Mouse (Mus musculus) C2C12 (cell line): Measurements from ENCODE around the gene Baz1a.

Experiments
- CEBPB ChIP-seq: IDR thresholded peaks from one replicate; pipeline ENCODE4 v1.6.1; 2011; ENCODE audit warnings: low read depth, mild to moderate bottlenecking, control low read depth, moderate library complexity
- CTCF ChIP-seq: IDR thresholded peaks from one replicate; pipeline ENCODE4 v1.5.1; 2011; ENCODE audit not compliant: control insufficient read depth, insufficient read depth, insufficient read length
- FOSL1 ChIP-seq: IDR thresholded peaks from one replicate; pipeline ENCODE4 v1.8.0; 2011; ENCODE audit warnings: mild to moderate bottlenecking, low read length; ENCODE audit not compliant: poor library complexity, insufficient read depth, severe bottlenecking
- MAX ChIP-seq: IDR thresholded peaks from one replicate; pipeline ENCODE4 v1.6.1; 2011; ENCODE audit warnings: mild to moderate bottlenecking, control low read depth
- MYOD1 ChIP-seq: IDR thresholded peaks from one replicate; pipeline ENCODE4 v1.6.1; 2011; ENCODE audit warnings: low read depth; ENCODE audit not compliant: control insufficient read depth, insufficient read length
- MYOG ChIP-seq: IDR thresholded peaks from one replicate; pipeline ENCODE4 v1.6.1; 2011; ENCODE audit not compliant: control insufficient read depth, insufficient read length; ENCODE audit errors: extremely low read depth
- USF1 ChIP-seq: IDR thresholded peaks from one replicate; pipeline ENCODE4 v1.6.1; 2011; ENCODE audit warnings: low read depth, mild to moderate bottlenecking, control low read depth, moderate library complexity

- TF ChIP-seq CTCF = no peak
- TF ChIP-seq CEBPB = no peak
- TF ChIP-seq MYOD1 = no peak
- no peak for TF ChIP-seq USF1
- no peak for TF ChIP-seq MAX
- TF ChIP-seq MYOG = no peak
- no peak for TF ChIP-seq FOSL1
Observed at GRCm38 (mm10) chr12:54980939-54981338, 33.2 kb downstream of the Baz1a start.
